Mouse (Mus musculus): ENCODE data around the gene Krtap4-1. TPM values are rescaled to one million over a fixed set of nuclear protein-coding genes. Genes with fewer than 3 reads are reported as not detected.
"Not testable (repeated sequence)": the region's sequence is repeated elsewhere in the genome, so short reads cannot be mapped to it uniquely, and the experiment has no call there.

Gene Krtap4-1
- polyA plus RNA-seq, 1 experiment from 2014 or later = not detected

- Histone ChIP-seq H3K27ac (no peak within 1 kb of the TSS), H3K9ac (no peak within 1 kb of the TSS), H3K4me2 (replicated peaks) (no peak within 1 kb of the TSS), H3K9me3 (no peaks in the 10 kb centered on the region), H3K27me3 (0 out of 2 replicates have a peak, but pooled peaks cover 2% of the 10 kb centered on the region), H3K4me1 (no peaks in the 10 kb centered on the region), H3K4me3 (no peak within 1 kb of the TSS), H3K36me3 (no peaks in the 10 kb centered on the region)
- 27% methylated on average over 8 of the region's 8 CpGs for WGBS
- ATAC-seq (ENCODE audit: low FRiP score, low read depth) = no peak
These were observed 6.7 kb upstream of the Krtap4-1 start, which contains the start of gene Krtap4-2 for GRCm38 (mm10) chr11:99634653-99635134. Gene Krtap4-2 (minus strand): TSS chr11:99635084.

GRCm38 (mm10) chr11:99633293-99633692 is 5.3 kb upstream of the Krtap4-1 start:
- H3K9ac ChIP-seq = no peak overlapping the region
- H3K9me3 ChIP-seq = no peaks in the 10 kb centered on the region
- no peak for ATAC-seq (ENCODE audit: low FRiP score, low read depth)
- H3K27ac ChIP-seq = no peak overlapping the region
- H3K27me3 ChIP-seq = 0 out of 2 replicates have a peak, but pooled peaks cover 2% of the 10 kb centered on the region
- WGBS = 70% methylated on average over 2 of the region's 2 CpGs
- H3K4me1 ChIP-seq = no peaks in the 10 kb centered on the region
- H3K4me3 ChIP-seq = no peak overlapping the region
- H3K4me2 ChIP-seq (replicated peaks) = no peak overlapping the region
- H3K36me3 ChIP-seq = no peaks in the 10 kb centered on the region

DNA sequence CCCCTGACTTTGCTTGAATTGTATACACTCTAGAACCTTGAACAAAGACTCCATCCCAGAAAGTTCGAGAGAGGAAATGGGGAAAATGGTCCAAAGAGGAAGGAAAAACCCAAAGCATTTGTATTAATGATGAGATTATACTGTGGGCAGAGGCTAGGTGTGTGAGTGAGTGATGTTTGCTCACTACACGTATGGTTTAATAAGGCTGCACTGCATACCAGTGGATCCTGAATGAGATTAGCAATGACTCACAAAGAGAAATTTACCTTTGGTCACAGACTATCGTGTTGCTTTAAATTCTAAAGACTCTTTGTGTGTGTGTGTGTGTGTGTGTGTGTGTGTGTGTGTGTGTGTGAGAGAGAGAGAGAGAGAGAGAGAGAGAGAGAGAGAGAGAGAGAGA is 2.9 kb upstream of the Krtap4-1 start:
- H3K27ac ChIP-seq = no peak overlapping the region
- H3K9me3 ChIP-seq = no peaks in the 10 kb centered on the region
- no peak overlapping the region for H3K4me3 ChIP-seq
- H3K9ac ChIP-seq = no peak overlapping the region
- H3K36me3 ChIP-seq = no peaks in the 10 kb centered on the region
- no peak for ATAC-seq (ENCODE audit: low FRiP score, low read depth)
- H3K4me2 ChIP-seq (replicated peaks) = no peak overlapping the region
- peaks cover 5% of the 10 kb centered on the region; the same call in 1 of the 2 replicates for H3K27me3 ChIP-seq
- WGBS = 69% methylated on average over 3 of the region's 3 CpGs
- H3K4me1 ChIP-seq = no peaks in the 10 kb centered on the region

DNA sequence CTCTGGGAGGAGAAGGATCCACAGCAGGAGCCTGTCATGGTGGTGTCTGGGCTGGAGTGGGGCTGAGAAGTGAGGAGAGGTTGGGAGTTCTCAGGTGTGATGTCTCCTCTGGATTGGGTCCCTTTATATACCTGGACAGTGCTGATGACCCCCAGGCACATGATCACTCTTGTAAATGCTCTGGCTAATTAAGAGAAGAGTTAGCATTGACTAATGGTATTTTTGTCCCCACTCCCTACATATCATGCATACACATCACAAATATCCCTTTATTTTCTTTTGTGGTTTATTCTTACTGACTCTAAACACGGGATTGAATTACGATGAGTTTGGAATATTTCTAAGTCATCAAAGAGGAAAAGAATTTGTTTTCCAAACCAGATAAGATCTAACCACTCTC is 7.7 kb downstream of the Krtap4-1 start, which contains the start of gene Gm11562:
Gene Gm11562, minus strand, starts transcription at position 101 of the 400 bp plus-strand sequence.
- WGBS = 78% methylated on average over 2 of the region's 2 CpGs
- Histone ChIP-seq H3K4me3 (no peak within 1 kb of the TSS), H3K27ac (no peak within 1 kb of the TSS), H3K9ac (no peak within 1 kb of the TSS), H3K4me1 (no peaks in the 10 kb centered on the region), H3K27me3 (no peaks in the 10 kb centered on the region), H3K4me2 (replicated peaks) (no peak within 1 kb of the TSS), H3K36me3 (no peaks in the 10 kb centered on the region), H3K9me3 (no peaks in the 10 kb centered on the region)
- ATAC-seq (ENCODE audit: low FRiP score, low read depth) = no peak

DNA sequence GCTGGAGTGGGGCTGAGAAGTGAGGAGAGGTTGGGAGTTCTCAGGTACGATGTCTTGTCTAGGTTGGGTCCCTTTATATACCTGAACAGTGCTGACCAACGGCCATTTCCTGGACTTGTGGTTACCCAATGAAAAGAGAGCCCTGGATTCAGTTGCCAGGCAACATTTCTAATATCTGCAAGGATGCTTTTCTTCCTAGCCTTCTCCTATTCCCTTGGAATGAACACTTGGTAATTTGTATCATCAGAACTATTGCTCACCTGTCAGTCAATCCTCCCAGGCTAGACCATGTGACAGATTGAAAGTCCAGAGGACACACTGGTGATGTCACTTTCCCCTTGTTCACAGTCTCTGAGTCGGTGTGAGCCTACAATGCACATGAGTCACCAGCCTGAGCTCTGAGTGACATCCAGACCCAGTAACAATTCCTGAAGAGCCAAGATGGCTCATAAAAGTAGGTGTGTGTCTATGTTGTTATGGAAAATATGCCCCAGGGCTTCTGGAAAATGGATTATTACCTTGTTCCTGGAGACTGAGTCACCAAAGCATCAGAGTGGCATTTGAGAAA is 13.2 kb downstream of the Krtap4-1 start, which contains the start of gene Krtap2-4:
Gene Krtap2-4, minus strand, starts transcription at position 51 of the 568 bp plus-strand sequence.
- ATAC-seq (ENCODE audit: low FRiP score, low read depth) = no peak
- no peak within 1 kb of the TSS for H3K27ac ChIP-seq
- no peaks in the 10 kb centered on the region for H3K9me3 ChIP-seq
- H3K4me2 ChIP-seq (replicated peaks) = no peak within 1 kb of the TSS
- H3K4me1 ChIP-seq = no peaks in the 10 kb centered on the region
- no peak within 1 kb of the TSS for H3K4me3 ChIP-seq
- no peak within 1 kb of the TSS for H3K9ac ChIP-seq
- 76% methylated on average over 3 of the region's 3 CpGs for WGBS
- no peaks in the 10 kb centered on the region for H3K27me3 ChIP-seq
- no peaks in the 10 kb centered on the region for H3K36me3 ChIP-seq

DNA sequence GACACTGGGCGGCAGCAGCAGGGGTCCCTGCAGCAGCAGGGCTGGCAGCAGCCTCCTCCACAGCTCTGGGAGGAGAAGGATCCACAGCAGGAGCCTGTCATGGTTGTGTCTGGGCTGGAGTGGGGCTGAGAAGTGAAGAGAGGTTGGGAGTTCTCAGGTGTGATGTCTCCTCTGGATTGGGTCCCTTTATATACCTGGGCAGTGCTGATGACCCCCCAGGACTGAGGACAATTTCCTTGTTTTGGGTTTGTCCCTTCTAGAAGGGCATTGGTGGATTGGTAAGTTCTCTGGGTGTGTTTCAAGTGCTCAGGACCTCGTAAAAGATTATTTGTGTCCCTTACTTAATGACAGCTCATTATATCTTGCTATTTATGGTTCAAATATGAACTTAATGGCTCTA is 17.9 kb downstream of the Krtap4-1 start, which contains the start of gene Gm11937:
Gene Gm11937, minus strand, starts transcription at position 101 of the 400 bp plus-strand sequence.
- 24% methylated on average over 2 of the region's 2 CpGs for WGBS
- H3K27ac ChIP-seq; H3K4me3 ChIP-seq; H3K4me1 ChIP-seq; H3K27me3 ChIP-seq; H3K4me2 ChIP-seq (replicated peaks); H3K9me3 ChIP-seq; H3K9ac ChIP-seq; H3K36me3 ChIP-seq; ATAC-seq (ENCODE audit: low FRiP score, low read depth): not testable (repeated sequence)

- Histone ChIP-seq H3K4me2 (replicated peaks) (no peak overlapping the region), H3K27me3 (no peaks in the 10 kb centered on the region), H3K36me3 (no peaks in the 10 kb centered on the region), H3K4me3 (no peak overlapping the region), H3K9me3 (no peaks in the 10 kb centered on the region), H3K9ac (no peak overlapping the region), H3K27ac (no peak overlapping the region), H3K4me1 (no peaks in the 10 kb centered on the region)
- ATAC-seq (ENCODE audit: low FRiP score, low read depth) = no peak
- WGBS = 62% methylated on average over 1 of the region's 1 CpGs
These were observed 18.9 kb downstream of the Krtap4-1 start for GRCm38 (mm10) chr11:99609126-99609525.

- not testable (repeated sequence) for H3K4me1 ChIP-seq; H3K4me2 ChIP-seq (replicated peaks); H3K9me3 ChIP-seq; ATAC-seq (ENCODE audit: low FRiP score, low read depth); H3K27me3 ChIP-seq; H3K4me3 ChIP-seq; H3K27ac ChIP-seq; H3K9ac ChIP-seq; H3K36me3 ChIP-seq
- WGBS = 44% methylated on average over 1 of the region's 1 CpGs
These were observed 24.8 kb downstream of the Krtap4-1 start, which contains the start of gene Gm11938 for GRCm38 (mm10) chr11:99603208-99603607. Gene Gm11938 (minus strand): TSS chr11:99603308.

DNA sequence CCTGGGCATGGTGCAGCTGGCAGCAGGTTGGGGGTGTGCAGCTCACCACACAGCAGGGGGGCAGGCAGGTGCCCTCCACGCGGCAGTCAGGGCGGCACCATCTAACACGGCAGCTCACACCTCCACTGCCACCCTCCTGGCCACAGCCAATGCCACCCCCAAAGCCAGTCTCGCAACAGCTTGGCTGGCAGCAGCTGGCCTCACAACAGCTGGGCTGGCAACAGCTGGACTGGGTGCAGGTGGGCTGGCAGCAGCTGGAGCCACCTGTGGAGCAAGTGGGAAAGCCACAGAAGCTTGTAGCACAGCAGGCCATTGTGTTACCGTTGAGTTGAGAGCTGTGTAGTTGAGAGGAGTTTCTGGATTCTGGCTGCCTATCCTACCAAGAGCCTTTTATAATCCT is 30.3 kb downstream of the Krtap4-1 start, which contains the start of gene Krtap9-3:
Gene Krtap9-3, minus strand, starts transcription at position 364 of the 400 bp plus-strand sequence.
- H3K4me2 ChIP-seq (replicated peaks); H3K27ac ChIP-seq; H3K4me3 ChIP-seq; H3K9me3 ChIP-seq; H3K4me1 ChIP-seq; H3K9ac ChIP-seq; ATAC-seq (ENCODE audit: low FRiP score, low read depth); H3K27me3 ChIP-seq; H3K36me3 ChIP-seq: not testable (repeated sequence)
- WGBS = 73% methylated on average over 6 of the region's 6 CpGs

DNA sequence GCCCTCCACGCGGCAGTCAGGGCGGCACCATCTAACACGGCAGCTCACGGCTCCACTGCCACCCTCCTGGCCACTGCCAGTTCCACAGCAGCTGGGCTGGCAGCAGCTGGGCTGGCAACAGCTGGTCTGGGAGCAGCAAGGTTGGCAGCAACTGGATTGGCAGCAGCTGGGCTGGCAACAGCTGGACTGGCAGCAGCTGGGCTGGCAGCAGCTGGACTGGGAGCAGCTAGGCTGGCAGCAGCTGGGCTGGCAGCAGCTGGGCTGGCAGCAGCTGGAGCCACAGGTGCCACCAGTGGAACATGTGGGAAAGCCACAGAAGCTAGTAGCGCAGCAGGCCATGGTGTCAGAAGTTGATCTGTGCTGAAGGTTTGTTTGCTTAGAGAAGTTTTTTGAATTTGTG is 37.1 kb downstream of the Krtap4-1 start, which contains the start of gene Krtap1-3:
Gene Krtap1-3, minus strand, starts transcription at position 359 of the 400 bp plus-strand sequence.
- no peaks in the 10 kb centered on the region for H3K36me3 ChIP-seq
- 76% methylated on average over 6 of the region's 6 CpGs for WGBS
- H3K27me3 ChIP-seq = no peaks in the 10 kb centered on the region
- H3K27ac ChIP-seq = no peak within 1 kb of the TSS
- H3K4me2 ChIP-seq (replicated peaks) = no peak within 1 kb of the TSS
- no peaks in the 10 kb centered on the region for H3K9me3 ChIP-seq
- no peak within 1 kb of the TSS for H3K4me3 ChIP-seq
- no peak within 1 kb of the TSS for H3K9ac ChIP-seq
- no peaks in the 10 kb centered on the region for H3K4me1 ChIP-seq
- no peak for ATAC-seq (ENCODE audit: low FRiP score, low read depth)

DNA sequence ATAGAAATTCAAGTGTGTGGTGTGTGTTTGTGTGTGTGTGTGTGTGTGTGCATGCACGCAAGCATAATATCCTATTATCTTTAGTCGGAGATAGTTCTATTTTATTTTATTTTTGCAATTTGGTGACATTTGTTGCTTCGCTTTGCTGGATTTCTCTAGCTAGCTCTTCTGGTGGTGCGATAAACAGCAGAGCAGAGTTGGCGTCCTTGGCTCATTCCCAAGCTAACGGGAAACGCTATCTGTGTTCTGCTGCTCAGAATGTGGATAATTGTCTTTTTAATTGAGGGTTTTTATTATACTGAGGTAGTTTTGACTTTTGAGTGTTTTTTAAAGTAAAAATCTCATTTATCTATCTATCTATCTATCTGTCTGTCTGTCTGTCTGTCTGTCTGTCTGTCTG is 42.9 kb downstream of the Krtap4-1 start:
- no peaks in the 10 kb centered on the region for H3K4me1 ChIP-seq
- no peak overlapping the region for H3K9ac ChIP-seq
- H3K36me3 ChIP-seq = no peaks in the 10 kb centered on the region
- H3K9me3 ChIP-seq = no peaks in the 10 kb centered on the region
- no peak overlapping the region for H3K27ac ChIP-seq
- ATAC-seq (ENCODE audit: low FRiP score, low read depth) = no peak
- H3K4me3 ChIP-seq = no peak overlapping the region
- no peak overlapping the region for H3K4me2 ChIP-seq (replicated peaks)
- H3K27me3 ChIP-seq = no peaks in the 10 kb centered on the region
- 89% methylated on average over 7 of the region's 7 CpGs for WGBS

- Histone ChIP-seq H3K9ac (no peak within 1 kb of the TSS), H3K36me3 (no peaks in the 10 kb centered on the region), H3K27me3 (no peaks in the 10 kb centered on the region), H3K4me2 (replicated peaks) (no peak within 1 kb of the TSS), H3K27ac (no peak within 1 kb of the TSS), H3K4me1 (no peaks in the 10 kb centered on the region), H3K4me3 (no peak within 1 kb of the TSS), H3K9me3 (no peaks in the 10 kb centered on the region)
- 66% methylated on average over 5 of the region's 5 CpGs for WGBS
- no peak for ATAC-seq (ENCODE audit: low FRiP score, low read depth)
These were observed 44.8 kb downstream of the Krtap4-1 start, which contains the start of gene Krtap1-4 for GRCm38 (mm10) chr11:99583245-99583704. Gene Krtap1-4 (minus strand): TSS chr11:99583654.
